Mouse (Mus musculus) erythroblast, embryonic 14.5 days (primary cell): ENCODE results near the gene Ncapg2.

Experiments used
- GATA1 ChIP-seq: IDR thresholded peaks from 2 replicates; pipeline ENCODE4 v1.6.1; 2012; ENCODE audit warnings: low read length, inconsistent platforms, mixed read lengths
- TAL1 ChIP-seq: IDR thresholded peaks from 3 replicates; pipeline ENCODE4 v1.6.1; 2012; ENCODE audit warnings: low read length, inconsistent platforms, mixed read lengths

- TF ChIP-seq GATA1, result no peak
- no peak for TF ChIP-seq TAL1
These were observed 69.5 kb downstream of the Ncapg2 start for GRCm38 (mm10) chr12:116474676-116475075.
